ENCODE assay signal across 25 mouse cellular contexts in the genomic region with DNA sequence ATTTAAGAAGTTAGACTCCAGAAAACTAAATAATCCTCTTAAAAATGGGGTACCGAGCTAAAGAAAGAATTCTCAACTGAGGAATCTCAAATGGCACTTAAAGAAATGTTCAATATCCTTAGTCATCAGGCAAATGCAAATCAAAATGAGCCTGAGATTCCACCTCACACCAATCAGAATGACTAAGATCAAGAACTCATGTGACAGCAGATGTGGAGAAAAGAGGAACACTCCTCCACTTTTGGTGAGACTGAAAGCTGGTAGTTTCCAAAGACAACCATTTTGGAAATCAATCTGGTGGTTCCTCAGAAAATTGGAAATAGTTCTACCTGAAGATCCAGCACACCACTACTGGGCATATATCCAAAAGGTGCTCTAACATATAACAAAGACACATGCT. TPM values are rescaled to one million over a fixed set of nuclear protein-coding genes. Genes with fewer than 3 reads are reported as not detected.
"Had no signal": no experiment of that assay in that cellular context is flagged by ENCODE, and none has a peak within 500 bp of the region (broad histone marks: within the 10 kb centered on the region; RNA-seq: fewer than 3 reads in every experiment).

No protein-coding gene starts in this region.

- H3K9ac ChIP-seq: embryonic facial prominence, embryonic 12.5 days; embryonic facial prominence, embryonic 13.5 days; embryonic facial prominence, embryonic 15.5 days; forebrain, embryonic 12.5 days; forebrain, embryonic 13.5 days; forebrain, embryonic 15.5 days; forebrain, postnatal 0 days had no signal

- DNase-seq: cerebellum, adult 9-10 months; cerebellum, adult 9-11 months; cerebellum, postnatal 10 days; cerebellum, postnatal 14 days; cerebellum, postnatal 25 days; cerebellum, postnatal 36 days; embryo, embryonic 11 days; forebrain, postnatal 0 days; gastrocnemius, adult 2 months; gastrocnemius, postnatal 10 days; gastrocnemius, postnatal 14 days; gastrocnemius, postnatal 25 days; gastrocnemius, postnatal 36 days; heart, adult 11 months; heart, adult 18-20 months; heart, adult 2 months had no signal

- H3K4me1 ChIP-seq: embryonic facial prominence, embryonic 10.5 days; embryonic facial prominence, embryonic 12.5 days; embryonic facial prominence, embryonic 13.5 days; embryonic facial prominence, embryonic 15.5 days; forebrain, embryonic 10.5 days; forebrain, embryonic 12.5 days; forebrain, embryonic 13.5 days; forebrain, embryonic 15.5 days had no signal

- H3K9me3 ChIP-seq: embryonic facial prominence, embryonic 10.5 days; embryonic facial prominence, embryonic 12.5 days; embryonic facial prominence, embryonic 13.5 days; embryonic facial prominence, embryonic 15.5 days; forebrain, embryonic 10.5 days; forebrain, embryonic 12.5 days; forebrain, embryonic 13.5 days; forebrain, embryonic 15.5 days had no signal

- H3K36me3 ChIP-seq: embryonic facial prominence, embryonic 10.5 days; embryonic facial prominence, embryonic 12.5 days; embryonic facial prominence, embryonic 13.5 days; embryonic facial prominence, embryonic 15.5 days; forebrain, embryonic 10.5 days; forebrain, embryonic 12.5 days; forebrain, embryonic 15.5 days had no signal

- H3K4me2 ChIP-seq: embryonic facial prominence, embryonic 12.5 days; embryonic facial prominence, embryonic 13.5 days; embryonic facial prominence, embryonic 15.5 days; forebrain, embryonic 12.5 days; forebrain, embryonic 13.5 days; forebrain, embryonic 15.5 days had no signal

- H3K27ac ChIP-seq: embryonic facial prominence, embryonic 10.5 days; embryonic facial prominence, embryonic 12.5 days; embryonic facial prominence, embryonic 13.5 days; embryonic facial prominence, embryonic 15.5 days; forebrain, embryonic 10.5 days; forebrain, embryonic 12.5 days; forebrain, embryonic 13.5 days; forebrain, embryonic 15.5 days; gastrocnemius, adult 2 months; heart, adult 2 months had no signal

- H3K4me3 ChIP-seq: embryonic facial prominence, embryonic 10.5 days; embryonic facial prominence, embryonic 12.5 days; embryonic facial prominence, embryonic 13.5 days; embryonic facial prominence, embryonic 15.5 days; erythroblast, embryonic 14.5 days; forebrain, embryonic 10.5 days; forebrain, embryonic 12.5 days; forebrain, embryonic 13.5 days; forebrain, embryonic 15.5 days; gastrocnemius, adult 2 months; heart, adult 2 months had no signal

- H3K27me3 ChIP-seq: embryonic facial prominence, embryonic 12.5 days; embryonic facial prominence, embryonic 13.5 days; embryonic facial prominence, embryonic 15.5 days; forebrain, embryonic 12.5 days; forebrain, embryonic 13.5 days; forebrain, embryonic 15.5 days had no signal

RNA-seq across cellular contexts. Expression of gene Sugct, which starts 28.0 kb away (rescaled TPM):
- polyA plus RNA-seq: erythroblast, embryonic 14.5 days had no signal
